Mouse (Mus musculus): ENCODE data around the gene Gm42791.
A peak's percentile ranks its signal among the peaks of the same experiment; 100 is the strongest.

DNA sequence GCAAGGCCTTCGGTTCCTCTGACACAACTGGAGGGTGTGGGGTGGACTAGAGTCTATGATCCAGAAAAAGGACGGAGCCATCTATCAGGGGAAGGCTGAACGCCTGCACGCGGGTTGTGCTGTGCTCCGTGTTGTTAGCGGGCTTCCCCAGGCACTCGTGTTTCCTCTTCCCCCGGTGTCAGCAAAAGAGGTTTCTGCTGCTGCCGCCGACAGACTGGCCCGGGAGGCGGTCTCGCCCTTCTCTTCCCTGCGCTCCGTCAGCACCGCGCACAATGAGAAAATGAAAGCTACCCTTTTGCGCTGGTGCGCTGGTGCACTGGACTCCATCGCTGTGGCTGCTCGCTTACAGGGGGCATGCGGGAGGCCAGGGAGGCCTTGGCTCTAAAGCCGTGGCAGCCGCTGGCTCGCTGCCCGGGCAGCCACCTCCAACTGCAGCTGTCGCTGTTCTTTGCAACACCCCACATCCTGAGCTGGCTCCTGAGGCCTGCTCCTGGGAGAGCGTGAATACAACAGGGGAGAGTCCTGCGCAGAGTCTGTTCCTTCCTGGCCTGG, 36.3 kb upstream of the Gm42791 start:
- 0 out of 2 replicates have a peak, but pooled peaks have one; percentile 6 for TF ChIP-seq CTCF (conservative IDR thresholded peaks at IDR 0.05; ENCODE audit: insufficient read depth, insufficient read length, low read depth, low read length)
- peak; percentile 11 for TF ChIP-seq POLR2A (IDR thresholded peaks at IDR 0.05; ENCODE audit: low read depth, low read length)
